Mouse (Mus musculus): ENCODE measurements at regions not wholly inside any gene's neighbourhood (a gene's known extent, or its start where the extent isn't known, plus 50 kb on each side); places are given as distances from the start of the nearest gene placed in this dataset.

- no peaks in the 10 kb centered on the region for H3K9me3 ChIP-seq (replicated peaks; ENCODE audit: low read length)
Observed at GRCm38 (mm10) chr14:31951894-31952293, 76.9 kb upstream of the Galnt15 start.

GRCm38 (mm10) chr14:31953783-31954182 is 75.0 kb upstream of the Galnt15 start:
- no peak for DNase-seq (ENCODE audit: low spot score)
- no peak overlapping the region for H3K4me2 ChIP-seq (ENCODE audit: low read length)
- H3K36me3 ChIP-seq (ENCODE audit: insufficient read depth, low read length), result no peaks in the 10 kb centered on the region
- H3K4me1 ChIP-seq (replicated peaks; ENCODE audit: insufficient read depth, low read length), result no peaks in the 10 kb centered on the region
- no peak for TF ChIP-seq CTCF (IDR thresholded peaks at IDR 0.05; ENCODE audit: low read depth)
- H3K4me3 ChIP-seq (replicated peaks; ENCODE audit: low read depth, low read length), result no peak overlapping the region
- no peaks in the 10 kb centered on the region for H3K9me3 ChIP-seq (replicated peaks; ENCODE audit: low read length)
- WGBS, result 83% methylated on average over 4 of the region's 4 CpGs
- no peaks in the 10 kb centered on the region for H3K27me3 ChIP-seq (ENCODE audit: insufficient read depth, low read length)
- no peak; the same call in 1 of the 2 replicates for ATAC-seq (replicated peaks; ENCODE audit: low FRiP score, low read depth)
- no peak overlapping the region for H3K27ac ChIP-seq
- H3K9ac ChIP-seq (ENCODE audit: low read depth, low read length), result no peak overlapping the region

More at GRCm38 (mm10) chr14:31951894-31952293, 76.9 kb upstream of the Galnt15 start:
- 59% methylated on average over 3 of the region's 3 CpGs for WGBS
- DNase-seq (ENCODE audit: low spot score) (no peak), ATAC-seq (replicated peaks; ENCODE audit: low FRiP score, low read depth) (no peak)
- Histone ChIP-seq H3K27me3 (ENCODE audit: insufficient read depth, low read length) (no peaks in the 10 kb centered on the region), H3K4me2 (ENCODE audit: low read length) (no peak overlapping the region), H3K4me1 (replicated peaks; ENCODE audit: insufficient read depth, low read length) (no peaks in the 10 kb centered on the region), H3K27ac (no peak overlapping the region), H3K36me3 (ENCODE audit: insufficient read depth, low read length) (no peaks in the 10 kb centered on the region), H3K4me3 (replicated peaks; ENCODE audit: low read depth, low read length) (no peak overlapping the region), H3K9ac (ENCODE audit: low read depth, low read length) (no peak overlapping the region)
- no peak for TF ChIP-seq CTCF (IDR thresholded peaks at IDR 0.05; ENCODE audit: low read depth)

- Histone ChIP-seq H3K27ac (no peak overlapping the region), H3K4me2 (ENCODE audit: low read length) (no peak overlapping the region), H3K4me3 (replicated peaks; ENCODE audit: low read depth, low read length) (no peak overlapping the region), H3K4me1 (replicated peaks; ENCODE audit: insufficient read depth, low read length) (no peaks in the 10 kb centered on the region), H3K36me3 (ENCODE audit: insufficient read depth, low read length) (no peaks in the 10 kb centered on the region), H3K27me3 (ENCODE audit: insufficient read depth, low read length) (no peaks in the 10 kb centered on the region), H3K9me3 (replicated peaks; ENCODE audit: low read length) (no peaks in the 10 kb centered on the region), H3K9ac (ENCODE audit: low read depth, low read length) (no peak overlapping the region)
- WGBS, result 2% methylated on average over 4 of the region's 4 CpGs
- no peak; the same call in 1 of the 2 replicates for ATAC-seq (replicated peaks; ENCODE audit: low FRiP score, low read depth)
- TF ChIP-seq CTCF (IDR thresholded peaks at IDR 0.05; ENCODE audit: low read depth), result peak; percentile 91
- peak; percentile 90 for DNase-seq (ENCODE audit: low spot score)
Observed at GRCm38 (mm10) chr14:31954945-31955344, 73.8 kb upstream of the Galnt15 start.

GRCm38 (mm10) chr14:31957211-31957638 is 71.6 kb upstream of the Galnt15 start:
- TF ChIP-seq CTCF (IDR thresholded peaks at IDR 0.05; ENCODE audit: low read depth), result no peak

GRCm38 (mm10) chr14:31960201-31960854 is 68.5 kb upstream of the Galnt15 start:
- Histone ChIP-seq H3K36me3 (ENCODE audit: insufficient read depth, low read length) (no peaks in the 10 kb centered on the region), H3K4me1 (replicated peaks; ENCODE audit: insufficient read depth, low read length) (peaks cover 6% of the 10 kb centered on the region; the same call in 1 of the 2 replicates), H3K9ac (ENCODE audit: low read depth, low read length) (no peak overlapping the region), H3K27ac (no peak overlapping the region), H3K9me3 (replicated peaks; ENCODE audit: low read length) (no peaks in the 10 kb centered on the region), H3K4me2 (ENCODE audit: low read length) (no peak overlapping the region), H3K4me3 (replicated peaks; ENCODE audit: low read depth, low read length) (no peak overlapping the region), H3K27me3 (ENCODE audit: insufficient read depth, low read length) (no peaks in the 10 kb centered on the region)
- no peak for ATAC-seq (replicated peaks; ENCODE audit: low FRiP score, low read depth)
- no peak for DNase-seq (ENCODE audit: low spot score)
- no peak for TF ChIP-seq CTCF (IDR thresholded peaks at IDR 0.05; ENCODE audit: low read depth)
- 82% methylated on average over 9 of the region's 9 CpGs for WGBS

More at GRCm38 (mm10) chr14:31957211-31957638, 71.6 kb upstream of the Galnt15 start:
- no peak overlapping the region for H3K9ac ChIP-seq (ENCODE audit: low read depth, low read length)
- no peak overlapping the region for H3K27ac ChIP-seq
- no peaks in the 10 kb centered on the region for H3K36me3 ChIP-seq (ENCODE audit: insufficient read depth, low read length)
- no peak overlapping the region for H3K4me2 ChIP-seq (ENCODE audit: low read length)
- H3K27me3 ChIP-seq (ENCODE audit: insufficient read depth, low read length), result no peaks in the 10 kb centered on the region
- no peak overlapping the region for H3K4me3 ChIP-seq (replicated peaks; ENCODE audit: low read depth, low read length)
- H3K4me1 ChIP-seq (replicated peaks; ENCODE audit: insufficient read depth, low read length), result no peaks in the 10 kb centered on the region
- DNase-seq (ENCODE audit: low spot score) (no peak), ATAC-seq (replicated peaks; ENCODE audit: low FRiP score, low read depth) (no peak)
- WGBS, result 88% methylated on average over 10 of the region's 10 CpGs
- no peaks in the 10 kb centered on the region for H3K9me3 ChIP-seq (replicated peaks; ENCODE audit: low read length)

- peaks cover 6% of the 10 kb centered on the region; the same call in 1 of the 2 replicates for H3K4me1 ChIP-seq (replicated peaks; ENCODE audit: insufficient read depth, low read length)
- no peak overlapping the region for H3K9ac ChIP-seq (ENCODE audit: low read depth, low read length)
- no peaks in the 10 kb centered on the region for H3K9me3 ChIP-seq (replicated peaks; ENCODE audit: low read length)
- ATAC-seq (replicated peaks; ENCODE audit: low FRiP score, low read depth), result no peak
- no peak for TF ChIP-seq CTCF (IDR thresholded peaks at IDR 0.05; ENCODE audit: low read depth)
- no peak overlapping the region for H3K4me3 ChIP-seq (replicated peaks; ENCODE audit: low read depth, low read length)
- no peaks in the 10 kb centered on the region for H3K27me3 ChIP-seq (ENCODE audit: insufficient read depth, low read length)
- H3K4me2 ChIP-seq (ENCODE audit: low read length), result no peak overlapping the region
- no peaks in the 10 kb centered on the region for H3K36me3 ChIP-seq (ENCODE audit: insufficient read depth, low read length)
- no peak overlapping the region for H3K27ac ChIP-seq
- DNase-seq (ENCODE audit: low spot score), result peak; percentile 76
- WGBS, result 66% methylated on average over 5 of the region's 5 CpGs
Observed at GRCm38 (mm10) chr14:31961442-31961841, 67.3 kb upstream of the Galnt15 start.

Measured in kidney, postnatal 0 days (tissue).